Mouse (Mus musculus) heart, postnatal 0 days (tissue): ENCODE data around the gene Armh3. TPM values are rescaled to one million over a fixed set of nuclear protein-coding genes. Genes with fewer than 3 reads are reported as not detected.

Experiments
- ATAC-seq: fragments of 200-750 bp; cut with Nextera tagmentation; 2 replicates; pipeline ENCODE4 v1.8.0; 2017; ENCODE audit warnings: low read depth, moderate number of reproducible peaks, moderate library complexity; ENCODE audit not compliant: insufficient read depth
- DNase-seq: peaks from one replicate; pipeline ENCODE4 v3.0.0-alpha.2; 2016; ENCODE audit warnings: low spot score
- H3K27ac ChIP-seq: fragments of 300-500 bp; sonication (generic); 2 replicates; pipeline ENCODE4 v1.5.1; 2014; ENCODE audit warnings: low read depth, mild to moderate bottlenecking
- H3K27me3 ChIP-seq: fragments of 300-500 bp; sonication (generic); 2 replicates; pipeline ENCODE4 v1.6.1; 2014; ENCODE audit warnings: low read length, mixed read lengths; ENCODE audit not compliant: control insufficient read depth, insufficient read depth
- H3K36me3 ChIP-seq: fragments of 300-500 bp; sonication (generic); replicated peaks from 2 replicates; pipeline ENCODE4 v1.6.1; 2014; ENCODE audit warnings: low read length, mixed read lengths; ENCODE audit not compliant: control insufficient read depth, insufficient read depth
- H3K4me1 ChIP-seq: fragments of 300-500 bp; sonication (generic); 2 replicates; pipeline ENCODE4 v1.6.1; 2014; ENCODE audit warnings: antibody characterized with exemption; ENCODE audit not compliant: control insufficient read depth, insufficient read depth
- H3K4me2 ChIP-seq: fragments of 300-500 bp; sonication (generic); 2 replicates; pipeline ENCODE4 v1.6.1; 2014; ENCODE audit warnings: low read depth, mild to moderate bottlenecking, low read length, moderate library complexity
- H3K4me3 ChIP-seq: fragments of 300-500 bp; sonication (generic); 2 replicates; pipeline ENCODE4 v1.5.1; 2014; ENCODE audit warnings: low read depth, low read length
- H3K9ac ChIP-seq: fragments of 300-500 bp; sonication (generic); replicated peaks from 2 replicates; pipeline ENCODE4 v1.6.1; 2014; ENCODE audit warnings: low read depth, low read length, mixed read lengths
- H3K9me3 ChIP-seq: fragments of 300-500 bp; sonication (generic); replicated peaks from 2 replicates; pipeline ENCODE4 v1.6.1; 2016; ENCODE audit warnings: low read length; ENCODE audit not compliant: control insufficient read depth
- CTCF ChIP-seq: IDR thresholded peaks from 2 replicates; pipeline ENCODE4 v1.5.1; 2016; ENCODE audit warnings: antibody characterized with exemption, control low read depth, low read depth
- EP300 ChIP-seq: IDR thresholded peaks from 2 replicates; pipeline ENCODE4 v1.6.1; 2016; ENCODE audit warnings: antibody characterized with exemption, low read depth
- WGBS: fragments of 180-500 bp; shearing (Covaris S2); extraction: QIAGEN DNeasy Blood & Tissue Kit; methylation state at CpG from one replicate; pipeline ENCODE4 v1.1.7; 2014; 5-methylcytosine and 5-hydroxymethylcytosine counted together
- polyA plus RNA-seq: library from polyadenylated mRNA; unstranded; fragments of >200 nt; fragmentation: Nextera tagmentation; extraction: Ambion mirVana; gene quantifications from 2 replicates; pipeline ENCODE4 v1.2.1, GENCODE M21; 2015
- total RNA-seq: library from RNA; depleted of rRNA; stranded (reverse); fragments of >200 nt; gene quantifications from 2 replicates; pipeline ENCODE4 v1.2.3, GENCODE M21; 2014; ENCODE audit warnings: low replicate concordance; rRNA removed

The Armh3 gene
- total and polyA plus RNA-seq, 2 experiments from 2014 or later = 11.1 to 11.4 TPM

GRCm38 (mm10) chr19:45771501-45771900 is 226.8 kb downstream of the Armh3 start:
- no peak overlapping the region for H3K27ac ChIP-seq
- no peak for TF ChIP-seq CTCF
- no peak for TF ChIP-seq EP300
- no peaks in the 10 kb centered on the region for H3K27me3 ChIP-seq
- H3K4me2 ChIP-seq = no peak overlapping the region
- H3K9ac ChIP-seq = no peak overlapping the region
- DNase-seq = no peak
- peaks cover 95% of the 10 kb centered on the region for H3K36me3 ChIP-seq
- no peak overlapping the region for H3K4me3 ChIP-seq
- no peaks in the 10 kb centered on the region for H3K9me3 ChIP-seq
- no peak for ATAC-seq
- no peaks in the 10 kb centered on the region for H3K4me1 ChIP-seq
- WGBS = 86% methylated on average over 5 of the region's 5 CpGs

Other genes with a start within 250 kb of the Armh3 start
- 38.2 and 43.3 TPM in 2 replicates for gene Npm3, start 248.9 kb downstream of the Armh3 start, total RNA-seq
- 7.6 TPM in 2 replicates for gene Npm3, start 248.9 kb downstream of the Armh3 start, polyA plus RNA-seq
- gene Mgea5, start 214.7 kb downstream of the Armh3 start, total RNA-seq = 75.8 and 84.5 TPM in 2 replicates
- gene Mgea5, start 214.7 kb downstream of the Armh3 start, polyA plus RNA-seq = 19.9 and 21.1 TPM in 2 replicates
- 81.7 and 90.6 TPM in 2 replicates for gene Kcnip2, start 182.4 kb downstream of the Armh3 start, total RNA-seq
- gene Kcnip2, start 182.4 kb downstream of the Armh3 start, polyA plus RNA-seq = 41.8 and 44.5 TPM in 2 replicates
- gene Hps6, start 5.0 kb upstream of the Armh3 start, total RNA-seq = 9.7 and 12.1 TPM in 2 replicates
- 5.6 and 6.3 TPM in 2 replicates for gene Hps6, start 5.0 kb upstream of the Armh3 start, polyA plus RNA-seq
- gene Pprc1, start 46.4 kb upstream of the Armh3 start, total RNA-seq = 6.3 and 6.8 TPM in 2 replicates
- gene Pprc1, start 46.4 kb upstream of the Armh3 start, polyA plus RNA-seq = 5.1 and 6.5 TPM in 2 replicates
- gene Ldb1, start 46.7 kb upstream of the Armh3 start, total RNA-seq = 72.3 and 79.3 TPM in 2 replicates
- 52.1 and 59.3 TPM in 2 replicates for gene Ldb1, start 46.7 kb upstream of the Armh3 start, polyA plus RNA-seq
- gene Nolc1, start 77.4 kb upstream of the Armh3 start, total RNA-seq = 11.0 and 19.7 TPM in 2 replicates
- 22.7 and 28.1 TPM in 2 replicates for gene Nolc1, start 77.4 kb upstream of the Armh3 start, polyA plus RNA-seq
- gene Elovl3, start 133.4 kb upstream of the Armh3 start, total RNA-seq = not detected in 2 replicates
- not detected in 2 replicates for gene Elovl3, start 133.4 kb upstream of the Armh3 start, polyA plus RNA-seq
- not detected in 2 replicates for gene Pitx3, start 149.8 kb upstream of the Armh3 start, total RNA-seq
- not detected in 2 replicates for gene Pitx3, start 149.8 kb upstream of the Armh3 start, polyA plus RNA-seq
- gene Gbf1, start 154.0 kb upstream of the Armh3 start, total RNA-seq = 39.7 and 46.8 TPM in 2 replicates
- 27.5 and 29.0 TPM in 2 replicates for gene Gbf1, start 154.0 kb upstream of the Armh3 start, polyA plus RNA-seq